Mouse (Mus musculus): Measurements from ENCODE around the gene Sc5d. TPM values are rescaled to one million over a fixed set of nuclear protein-coding genes. Genes with fewer than 3 reads are reported as not detected.

The Sc5d gene
- polyA plus RNA-seq, 1 experiment = 73.6 TPM

GRCm38 (mm10) chr9:42277606-42278005, 13.6 kb upstream of the Sc5d start:
- TF ChIP-seq POLR2A (IDR thresholded peaks at IDR 0.05; ENCODE audit: borderline replicate concordance, extremely low read depth, low read depth, low read length) = no peak
- H3K4me3 ChIP-seq (replicated peaks; ENCODE audit: extremely low read depth, low read depth, low read length) = no peak overlapping the region
- 76% methylated on average over 1 of the region's 1 CpGs for WGBS
- peaks cover 2% of the 10 kb centered on the region; the same call in 1 of the 2 replicates for H3K4me1 ChIP-seq (ENCODE audit: control insufficient read depth, insufficient read depth, low read length)
- no peak for DNase-seq

GRCm38 (mm10) chr9:42277162-42277561, 13.1 kb upstream of the Sc5d start:
- TF ChIP-seq CTCF (IDR thresholded peaks at IDR 0.05; ENCODE audit: insufficient read depth, low read length) (no peak), POLR2A (IDR thresholded peaks at IDR 0.05; ENCODE audit: borderline replicate concordance, extremely low read depth, low read depth, low read length) (no peak)
- DNase-seq = no peak
- Histone ChIP-seq H3K4me3 (replicated peaks; ENCODE audit: extremely low read depth, low read depth, low read length) (no peak overlapping the region), H3K4me1 (ENCODE audit: control insufficient read depth, insufficient read depth, low read length) (peaks cover 2% of the 10 kb centered on the region; the same call in 1 of the 2 replicates)

GRCm38 (mm10) chr9:42275761-42276145, 11.7 kb upstream of the Sc5d start:
- DNase-seq = no peak
- TF ChIP-seq POLR2A (IDR thresholded peaks at IDR 0.05; ENCODE audit: borderline replicate concordance, extremely low read depth, low read depth, low read length) (no peak), CTCF (IDR thresholded peaks at IDR 0.05; ENCODE audit: insufficient read depth, low read length) (no peak)
- 57% methylated on average over 11 of the region's 11 CpGs for WGBS
- Histone ChIP-seq H3K4me3 (replicated peaks; ENCODE audit: extremely low read depth, low read depth, low read length) (no peak overlapping the region), H3K4me1 (ENCODE audit: control insufficient read depth, insufficient read depth, low read length) (peaks cover 2% of the 10 kb centered on the region; the same call in 1 of the 2 replicates)

- TF ChIP-seq POLR2A (IDR thresholded peaks at IDR 0.05; ENCODE audit: borderline replicate concordance, extremely low read depth, low read depth, low read length) (no peak), CTCF (IDR thresholded peaks at IDR 0.05; ENCODE audit: insufficient read depth, low read length) (peak; percentile 20; the same call in 1 of the 2 replicates)
- WGBS = 49% methylated on average over 13 of the region's 13 CpGs
- no peak overlapping the region for H3K4me3 ChIP-seq (replicated peaks; ENCODE audit: extremely low read depth, low read depth, low read length)
- DNase-seq = no peak
- H3K4me1 ChIP-seq (ENCODE audit: control insufficient read depth, insufficient read depth, low read length) = peaks cover 2% of the 10 kb centered on the region; the same call in 1 of the 2 replicates
Observed at GRCm38 (mm10) chr9:42275027-42275760, 11.1 kb upstream of the Sc5d start.

GRCm38 (mm10) chr9:42273682-42274296, 9.7 kb upstream of the Sc5d start:
- 89% methylated on average over 6 of the region's 6 CpGs for WGBS
- H3K4me3 ChIP-seq (replicated peaks; ENCODE audit: extremely low read depth, low read depth, low read length) = no peak overlapping the region
- TF ChIP-seq POLR2A (IDR thresholded peaks at IDR 0.05; ENCODE audit: borderline replicate concordance, extremely low read depth, low read depth, low read length) (no peak), CTCF (IDR thresholded peaks at IDR 0.05; ENCODE audit: insufficient read depth, low read length) (no peak)
- H3K4me1 ChIP-seq (ENCODE audit: control insufficient read depth, insufficient read depth, low read length) = peaks cover 2% of the 10 kb centered on the region; the same call in 1 of the 2 replicates
- no peak for DNase-seq

GRCm38 (mm10) chr9:42273174-42273573, 9.1 kb upstream of the Sc5d start:
- Histone ChIP-seq H3K4me3 (replicated peaks; ENCODE audit: extremely low read depth, low read depth, low read length) (no peak overlapping the region), H3K4me1 (ENCODE audit: control insufficient read depth, insufficient read depth, low read length) (peaks cover 2% of the 10 kb centered on the region; the same call in 1 of the 2 replicates)
- whole genome bisulfite sequencing = 75% methylated on average over 3 of the region's 3 CpGs
- no peak for DNase-seq
- no peak for TF ChIP-seq POLR2A (IDR thresholded peaks at IDR 0.05; ENCODE audit: borderline replicate concordance, extremely low read depth, low read depth, low read length)

GRCm38 (mm10) chr9:42272690-42273089, 8.6 kb upstream of the Sc5d start:
- H3K4me3 ChIP-seq (replicated peaks; ENCODE audit: extremely low read depth, low read depth, low read length) = no peak overlapping the region
- no peak for DNase-seq
- WGBS = 39% methylated on average over 4 of the region's 4 CpGs
- H3K4me1 ChIP-seq (ENCODE audit: control insufficient read depth, insufficient read depth, low read length) = peaks cover 2% of the 10 kb centered on the region; the same call in 1 of the 2 replicates
- no peak for TF ChIP-seq CTCF (IDR thresholded peaks at IDR 0.05; ENCODE audit: insufficient read depth, low read length)
- no peak for TF ChIP-seq POLR2A (IDR thresholded peaks at IDR 0.05; ENCODE audit: borderline replicate concordance, extremely low read depth, low read depth, low read length)

- TF ChIP-seq CTCF (IDR thresholded peaks at IDR 0.05; ENCODE audit: insufficient read depth, low read length) (no peak), POLR2A (IDR thresholded peaks at IDR 0.05; ENCODE audit: borderline replicate concordance, extremely low read depth, low read depth, low read length) (no peak)
- H3K4me3 ChIP-seq (replicated peaks; ENCODE audit: extremely low read depth, low read depth, low read length) = no peak overlapping the region
- peaks cover 2% of the 10 kb centered on the region; the same call in 1 of the 2 replicates for H3K4me1 ChIP-seq (ENCODE audit: control insufficient read depth, insufficient read depth, low read length)
- DNase-seq = no peak
- 47% methylated on average over 5 of the region's 5 CpGs for WGBS
Observed at GRCm38 (mm10) chr9:42271456-42271855, 7.4 kb upstream of the Sc5d start.

- TF ChIP-seq CTCF (IDR thresholded peaks at IDR 0.05; ENCODE audit: insufficient read depth, low read length) (no peak), POLR2A (IDR thresholded peaks at IDR 0.05; ENCODE audit: borderline replicate concordance, extremely low read depth, low read depth, low read length) (no peak)
Observed at GRCm38 (mm10) chr9:42270617-42271016, 6.6 kb upstream of the Sc5d start.

GRCm38 (mm10) chr9:42270081-42270480, 6.0 kb upstream of the Sc5d start:
- DNase-seq = no peak
- TF ChIP-seq POLR2A (IDR thresholded peaks at IDR 0.05; ENCODE audit: borderline replicate concordance, extremely low read depth, low read depth, low read length) (no peak), CTCF (IDR thresholded peaks at IDR 0.05; ENCODE audit: insufficient read depth, low read length) (no peak)
- peaks cover 2% of the 10 kb centered on the region; the same call in 1 of the 2 replicates for H3K4me1 ChIP-seq (ENCODE audit: control insufficient read depth, insufficient read depth, low read length)
- no peak overlapping the region for H3K4me3 ChIP-seq (replicated peaks; ENCODE audit: extremely low read depth, low read depth, low read length)
- WGBS = 89% methylated on average over 5 of the region's 5 CpGs

More at GRCm38 (mm10) chr9:42270617-42271016, 6.6 kb upstream of the Sc5d start:
- Histone ChIP-seq H3K4me1 (ENCODE audit: control insufficient read depth, insufficient read depth, low read length) (peaks cover 2% of the 10 kb centered on the region; the same call in 1 of the 2 replicates), H3K4me3 (replicated peaks; ENCODE audit: extremely low read depth, low read depth, low read length) (no peak overlapping the region)
- WGBS = 83% methylated on average over 3 of the region's 3 CpGs
- DNase-seq = no peak

Data from lung, adult 2 months (tissue).